Comparison of ENCODE assay signal across 21 mouse cellular contexts in genomic region chr9:44237128-44237527, GRCm38 (mm10). TPM values are rescaled to one million over a fixed set of nuclear protein-coding genes. Genes with fewer than 3 reads are reported as not detected.
DNase-seq lines count a peak whose midpoint lies in the region; ATAC-seq lines count a peak whose summit lies in the region.
"Had no signal": no experiment of that assay in that cellular context is flagged by ENCODE, and none has a peak within 500 bp of the region (broad histone marks: within the 10 kb centered on the region; RNA-seq: fewer than 3 reads in every experiment).

No protein-coding gene starts in this region.

- H3K4me3 ChIP-seq in limb, embryonic 11.5 days (ENCODE audit: low read depth, low read length) = no peak overlapping the region
- H3K4me3 ChIP-seq in limb, embryonic 10.5 days = no peak overlapping the region
- no peak overlapping the region for H3K4me3 ChIP-seq in kidney, embryonic 14.5 days (ENCODE audit: low read length)
- H3K4me3 ChIP-seq: forebrain, embryonic 13.5 days; heart, embryonic 10.5 days; liver, embryonic 15.5 days; stomach, embryonic 15.5 days had no signal

- no peaks in the 10 kb centered on the region for H3K27me3 ChIP-seq in limb, embryonic 11.5 days (ENCODE audit: control insufficient read depth, insufficient read depth, low read length)
- H3K27me3 ChIP-seq in limb, embryonic 10.5 days (ENCODE audit: low read depth, poor library complexity, severe bottlenecking) = no peaks in the 10 kb centered on the region
- no peaks in the 10 kb centered on the region for H3K27me3 ChIP-seq in kidney, embryonic 14.5 days (ENCODE audit: control insufficient read depth, insufficient read depth, low read length)
- H3K27me3 ChIP-seq: forebrain, embryonic 13.5 days had no signal

- H3K36me3 ChIP-seq in limb, embryonic 11.5 days (ENCODE audit: control insufficient read depth, insufficient read depth, low read length) = no peaks in the 10 kb centered on the region
- no peaks in the 10 kb centered on the region for H3K36me3 ChIP-seq in limb, embryonic 10.5 days
- H3K36me3 ChIP-seq in kidney, embryonic 14.5 days (ENCODE audit: control insufficient read depth, insufficient read depth, low read length) = no peaks in the 10 kb centered on the region
- H3K36me3 ChIP-seq: heart, embryonic 10.5 days; liver, embryonic 15.5 days; stomach, embryonic 15.5 days had no signal

- WGBS in limb, embryonic 11.5 days = 66% methylated on average over 4 of the region's 4 CpGs
- 74% methylated on average over 4 of the region's 4 CpGs for WGBS in limb, embryonic 10.5 days
- WGBS in kidney, embryonic 14.5 days = 49% methylated on average over 4 of the region's 4 CpGs

- no peaks in the 10 kb centered on the region for H3K9me3 ChIP-seq in limb, embryonic 11.5 days (ENCODE audit: control insufficient read depth, low read length)
- no peaks in the 10 kb centered on the region for H3K9me3 ChIP-seq in limb, embryonic 10.5 days (replicated peaks)
- H3K9me3 ChIP-seq in kidney, embryonic 14.5 days (ENCODE audit: control insufficient read depth, low read length) = no peaks in the 10 kb centered on the region
- H3K9me3 ChIP-seq: forebrain, embryonic 13.5 days; heart, embryonic 10.5 days; liver, embryonic 15.5 days; stomach, embryonic 15.5 days had no signal

- H3K27ac ChIP-seq in limb, embryonic 11.5 days (replicated peaks; ENCODE audit: low read depth, low read length) = no peak overlapping the region
- no peak overlapping the region for H3K27ac ChIP-seq in limb, embryonic 10.5 days
- H3K27ac ChIP-seq in kidney, embryonic 14.5 days (ENCODE audit: low read depth, low read length) = peak overlapping the region; percentile 51; the same call in 1 of the 2 replicates
- H3K27ac ChIP-seq: forebrain, embryonic 13.5 days; heart, embryonic 10.5 days; hindbrain, postnatal 0 days; liver, embryonic 15.5 days; stomach, embryonic 15.5 days had no signal

- DNase-seq in adrenal gland, adult (ENCODE audit: inconsistent age in 2 of 2, low spot score in 1 of 2) = peak; percentile 6 to 33
- no peak for DNase-seq in adrenal gland, adult 18-20 months (ENCODE audit: low spot score in 2 of 2)
- DNase-seq in limb, embryonic 11.5 days (ENCODE audit: low spot score) = peak; percentile 34
- DNase-seq in limb, embryonic 10.5 days (ENCODE audit: low spot score) = no peak
- peak; percentile 54 for DNase-seq in naive thymus-derived CD4-positive, alpha-beta T cell, adult 2 months (ENCODE audit: low read depth)
- DNase-seq in testis, postnatal 10 days (ENCODE audit: low spot score) = no peak
- no peak for DNase-seq in urinary bladder, postnatal 36 days (ENCODE audit: low spot score in 2 of 2)
- DNase-seq: adrenal gland, postnatal 25 days; cerebellum, postnatal 10 days; gastrocnemius, postnatal 25 days had no signal

- ATAC-seq in limb, embryonic 11.5 days (ENCODE audit: insufficient number of reproducible peaks, low FRiP score, low TSS enrichment, low read depth) = no peak
- ATAC-seq in kidney, embryonic 14.5 days (ENCODE audit: low FRiP score, low TSS enrichment) = no peak
- ATAC-seq: forebrain, embryonic 13.5 days; hindbrain, postnatal 0 days; lung, postnatal 0 days; midbrain, embryonic 16.5 days had no signal

- H3K4me1 ChIP-seq in limb, embryonic 11.5 days (ENCODE audit: control insufficient read depth, insufficient read depth, low read length) = peaks cover 3% of the 10 kb centered on the region; the same call in 1 of the 2 replicates
- H3K4me1 ChIP-seq in limb, embryonic 10.5 days = peaks cover 24% of the 10 kb centered on the region
- peaks cover 13% of the 10 kb centered on the region; the same call in 1 of the 2 replicates for H3K4me1 ChIP-seq in kidney, embryonic 14.5 days (ENCODE audit: control insufficient read depth, insufficient read depth, low read length)

- H3K9ac ChIP-seq in limb, embryonic 11.5 days (ENCODE audit: low read length) = no peak overlapping the region
- H3K9ac ChIP-seq in kidney, embryonic 14.5 days (ENCODE audit: low read depth, low read length) = no peak overlapping the region
- H3K9ac ChIP-seq: forebrain, embryonic 13.5 days; liver, embryonic 15.5 days; stomach, embryonic 15.5 days had no signal

- no peak overlapping the region for H3K4me2 ChIP-seq in limb, embryonic 11.5 days (ENCODE audit: low read depth, severe bottlenecking)
- no peak overlapping the region for H3K4me2 ChIP-seq in kidney, embryonic 14.5 days (replicated peaks; ENCODE audit: low read depth, low read length)
- H3K4me2 ChIP-seq: forebrain, embryonic 13.5 days; liver, embryonic 15.5 days; stomach, embryonic 15.5 days had no signal

RNA-seq across cellular contexts. Expression of gene Cbl, which starts 3.3 kb away (rescaled TPM):
- 10 to 100 TPM; 27.9 to 37.1 TPM for total RNA-seq in adrenal gland, adult 18-20 months (2021)
- polyA plus RNA-seq in limb, embryonic 11.5 days (2014; fragmentation: Nextera tagmentation; extraction: Ambion mirVana) = 19.2 and 21.7 TPM in 2 replicates
- polyA plus RNA-seq in limb, embryonic 10.5 days (2016; fragmentation: Nextera tagmentation; extraction: Ambion mirVana) = 19.6 and 23.9 TPM in 2 replicates
- polyA plus RNA-seq in kidney, embryonic 14.5 days (2014; fragmentation: Nextera tagmentation; extraction: Ambion mirVana) = 14.8 and 27.9 TPM in 2 replicates

RNA-seq across cellular contexts. Expression of gene Ccdc153, which starts 3.3 kb away (rescaled TPM):
- total RNA-seq in adrenal gland, adult 18-20 months (2021) = 1 to 10 TPM; 2.8 to 5.3 TPM
- polyA plus RNA-seq in limb, embryonic 11.5 days (2014; fragmentation: Nextera tagmentation; extraction: Ambion mirVana) = not detected in 2 replicates
- not detected in 2 replicates for polyA plus RNA-seq in limb, embryonic 10.5 days (2016; fragmentation: Nextera tagmentation; extraction: Ambion mirVana)
- polyA plus RNA-seq in kidney, embryonic 14.5 days (2014; fragmentation: Nextera tagmentation; extraction: Ambion mirVana) = not detected in 2 replicates
- total RNA-seq: gastrocnemius, postnatal 25 days; heart, postnatal 25 days; megakaryocyte, adult 5-6 weeks had no signal
- polyA plus RNA-seq: forebrain, embryonic 13.5 days; heart, embryonic 10.5 days; liver, embryonic 15.5 days; neural tube, embryonic 11.5 days had no signal

RNA-seq across cellular contexts. Expression of gene Pdzd3, which starts 14.1 kb away (rescaled TPM):
- not detected for total RNA-seq in adrenal gland, adult 18-20 months (2021)
- polyA plus RNA-seq in limb, embryonic 11.5 days (2014; fragmentation: Nextera tagmentation; extraction: Ambion mirVana) = 0.08 TPM in 1 of 2 replicates, not detected in the other
- polyA plus RNA-seq in limb, embryonic 10.5 days (2016; fragmentation: Nextera tagmentation; extraction: Ambion mirVana) = 0.13 TPM in 1 of 2 replicates, not detected in the other
- 1.9 and 4.2 TPM in 2 replicates for polyA plus RNA-seq in kidney, embryonic 14.5 days (2014; fragmentation: Nextera tagmentation; extraction: Ambion mirVana)
- polyA plus RNA-seq: heart, embryonic 10.5 days; liver, embryonic 15.5 days; neural tube, embryonic 11.5 days had no signal

RNA-seq across cellular contexts. Expression of gene Nlrx1, which starts 31.3 kb away (rescaled TPM):
- total RNA-seq in adrenal gland, adult 18-20 months (2021) = 10 to 100 TPM; 14.0 to 17.1 TPM
- polyA plus RNA-seq in limb, embryonic 11.5 days (2014; fragmentation: Nextera tagmentation; extraction: Ambion mirVana) = 2.7 and 3.0 TPM in 2 replicates
- 2.1 and 3.3 TPM in 2 replicates for polyA plus RNA-seq in limb, embryonic 10.5 days (2016; fragmentation: Nextera tagmentation; extraction: Ambion mirVana)
- 3.2 and 5.6 TPM in 2 replicates for polyA plus RNA-seq in kidney, embryonic 14.5 days (2014; fragmentation: Nextera tagmentation; extraction: Ambion mirVana)

RNA-seq across cellular contexts. Expression of gene Abcg4, which starts 51.3 kb away (rescaled TPM):
- 10 to 100 TPM; 16.1 to 30.7 TPM for total RNA-seq in adrenal gland, adult 18-20 months (2021)
- polyA plus RNA-seq in limb, embryonic 11.5 days (2014; fragmentation: Nextera tagmentation; extraction: Ambion mirVana) = 3.4 and 3.7 TPM in 2 replicates
- polyA plus RNA-seq in limb, embryonic 10.5 days (2016; fragmentation: Nextera tagmentation; extraction: Ambion mirVana) = 1.9 and 4.6 TPM in 2 replicates
- polyA plus RNA-seq in kidney, embryonic 14.5 days (2014; fragmentation: Nextera tagmentation; extraction: Ambion mirVana) = 1.5 and 2.7 TPM in 2 replicates

Comparison
In these comparisons a context has a peak if more than half of its experiments do, and no peak if none do; other contexts are left out.
1. DNase-seq: peak in adrenal gland, adult (2 of 2), limb, embryonic 11.5 days (single experiment) and naive thymus-derived CD4-positive, alpha-beta T cell, adult 2 months (single experiment); none in adrenal gland, adult 18-20 months (0 of 2), limb, embryonic 10.5 days (single experiment), testis, postnatal 10 days (single experiment) and urinary bladder, postnatal 36 days (0 of 2).